Mouse (Mus musculus): ENCODE results near the gene Nox3.

Gene Nox3

GRCm38 (mm10) chr17:3696161-3696560 is at the start of gene Nox3:
Nox3 (minus strand) TSS chr17:3696261.
- no peak for DNase-seq (ENCODE audit: low read depth, low spot score)

DNA sequence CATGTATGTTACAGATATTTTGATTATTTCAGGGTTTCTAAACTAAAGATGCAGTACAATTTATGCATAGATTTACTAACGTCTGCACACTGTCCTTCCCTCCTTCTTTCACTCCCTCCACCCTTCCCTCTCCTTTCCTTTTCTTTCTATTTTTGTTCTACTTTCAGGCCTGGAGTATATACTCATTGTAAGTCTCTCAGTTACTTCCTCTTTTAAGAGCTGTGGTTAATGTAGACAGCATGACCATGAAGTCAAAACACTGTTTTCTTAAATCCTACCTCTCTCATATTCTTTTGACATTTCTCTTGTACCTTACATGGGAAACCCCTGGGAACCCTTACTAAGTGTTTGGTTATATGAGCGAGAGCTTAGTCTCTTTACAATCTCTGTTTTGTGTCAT is 48.3 kb upstream of the Nox3 start:
- no peak for DNase-seq (ENCODE audit: low read depth, low spot score)

DNA sequence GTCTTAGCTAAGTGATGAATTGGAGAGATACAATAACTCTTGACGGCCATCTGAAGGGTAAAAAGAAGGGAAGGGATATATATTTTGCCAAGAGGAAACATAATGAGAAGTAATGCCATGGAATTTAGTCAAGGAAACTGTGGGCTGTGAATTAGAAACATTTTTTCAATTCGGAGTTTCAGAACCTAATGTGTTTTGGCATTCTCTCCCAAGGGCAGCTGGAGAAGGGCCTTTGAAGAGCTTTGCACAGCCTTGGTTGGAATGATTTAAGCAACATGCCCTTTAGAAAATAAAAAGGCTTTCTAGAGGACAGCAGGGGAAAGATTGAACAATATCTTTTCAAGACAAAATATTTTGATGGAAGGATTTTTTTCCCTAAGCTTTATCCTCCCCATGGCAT is 40.9 kb upstream of the Nox3 start:
- no peak for DNase-seq (ENCODE audit: low read depth, low spot score)

DNA sequence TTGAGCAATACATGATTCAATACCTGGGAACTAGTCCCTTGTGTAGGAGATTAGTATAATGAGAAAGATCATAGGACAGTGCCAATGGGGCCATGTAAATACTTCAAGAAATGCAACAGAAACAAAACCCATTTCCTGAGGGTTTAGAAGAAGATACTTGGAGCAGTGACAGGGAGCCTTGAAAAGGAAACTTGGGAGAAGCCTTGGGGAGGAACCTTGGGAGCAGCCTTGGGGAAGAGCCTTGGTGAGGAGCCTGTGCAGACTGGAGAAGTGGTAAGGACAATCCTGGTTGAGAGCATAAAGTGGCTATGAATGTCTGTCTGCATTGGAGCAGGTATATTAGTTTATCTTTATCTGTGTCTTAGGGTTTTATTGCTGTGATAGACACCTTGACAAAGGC is 38.2 kb upstream of the Nox3 start:
- DNase-seq (ENCODE audit: low read depth, low spot score) = no peak

GRCm38 (mm10) chr17:3705350-3705930 is 9.4 kb upstream of the Nox3 start:
- no peak for DNase-seq (ENCODE audit: low read depth, low spot score)

DNA sequence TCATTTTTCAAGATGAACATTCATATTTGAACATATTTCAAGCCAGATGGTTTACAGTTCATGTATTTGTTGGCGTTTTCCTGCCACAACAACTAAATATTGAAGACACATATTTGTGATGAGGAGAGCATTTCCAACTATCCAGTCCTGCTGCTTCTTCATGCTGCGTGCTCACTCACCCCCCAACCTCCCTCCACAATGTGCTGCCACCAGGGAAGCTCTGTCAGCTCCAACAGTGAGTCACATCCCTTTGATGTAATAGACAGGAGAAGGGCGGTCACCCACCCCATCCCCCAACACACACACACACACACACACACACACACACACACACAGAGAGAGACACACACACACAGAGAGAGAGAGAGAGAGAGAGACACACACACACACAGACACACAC is 6.3 kb upstream of the Nox3 start:
- DNase-seq (ENCODE audit: low read depth, low spot score) = no peak

DNA sequence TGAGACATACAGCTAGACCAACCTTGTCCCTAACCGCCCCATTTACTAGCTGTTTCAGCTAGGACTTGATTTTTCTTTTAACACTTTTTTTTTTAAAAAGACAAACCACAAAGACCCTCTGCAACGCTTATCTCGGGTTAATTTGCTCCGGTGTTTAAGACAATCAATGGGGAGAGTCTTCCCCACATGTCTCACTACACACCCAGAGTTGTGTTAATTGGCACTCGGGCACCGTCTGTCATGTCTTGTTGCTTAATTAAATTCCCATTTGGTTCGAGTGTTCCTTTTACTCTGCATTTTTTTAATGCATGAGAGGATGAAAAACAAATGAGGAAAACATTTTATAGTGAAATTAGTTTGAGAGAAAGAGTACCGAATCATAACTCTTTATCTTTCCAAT is 3.2 kb downstream of the Nox3 start:
- DNase-seq (ENCODE audit: low read depth, low spot score) = no peak

- no peak for DNase-seq (ENCODE audit: low read depth, low spot score)
Measured at GRCm38 (mm10) chr17:3690499-3691258, 5.4 kb downstream of the Nox3 start.

DNA sequence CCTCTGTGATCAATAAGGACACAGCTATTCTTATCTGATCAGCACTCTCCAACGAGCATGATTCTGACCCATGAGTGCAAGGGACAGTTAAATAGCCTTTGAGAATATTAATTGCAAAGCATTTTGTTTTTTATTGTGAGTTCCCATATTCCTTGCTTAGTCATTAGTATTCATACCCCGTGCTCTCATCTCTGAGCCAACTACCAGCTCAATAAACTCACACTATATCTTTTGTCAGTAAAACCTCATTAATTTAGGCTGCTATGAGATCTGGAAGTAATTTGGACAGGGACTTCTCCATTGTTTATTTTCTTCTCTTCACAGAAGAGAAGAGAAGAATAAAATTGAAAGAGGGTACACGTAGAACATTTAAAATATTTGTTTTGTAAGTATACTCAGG is 12.4 kb downstream of the Nox3 start:
- DNase-seq (ENCODE audit: low read depth, low spot score) = no peak

GRCm38 (mm10) chr17:3669226-3669625 is 26.8 kb downstream of the Nox3 start:
- no peak for DNase-seq (ENCODE audit: low read depth, low spot score)

- no peak for DNase-seq (ENCODE audit: low read depth, low spot score)
Measured at GRCm38 (mm10) chr17:3667287-3667686, 28.8 kb downstream of the Nox3 start.

DNA sequence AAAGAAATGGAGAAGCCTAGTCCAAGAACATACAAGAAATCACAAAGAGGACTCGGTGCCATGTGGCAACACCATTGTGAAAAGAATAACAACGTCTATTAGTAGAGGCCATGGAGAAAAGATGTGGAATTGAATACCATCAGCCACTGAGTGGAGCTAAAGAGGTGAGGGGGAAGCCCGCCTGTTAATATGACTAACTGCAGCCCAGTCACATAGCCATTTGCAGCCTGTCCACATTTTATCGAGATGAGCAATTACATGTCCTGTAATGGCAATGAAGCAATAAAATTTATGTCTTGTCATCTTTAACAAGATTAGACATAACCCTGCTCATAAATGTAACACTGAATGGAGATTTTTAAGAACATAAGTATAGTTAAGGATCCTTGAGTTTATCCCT is 30.7 kb downstream of the Nox3 start:
- no peak for DNase-seq (ENCODE audit: low read depth, low spot score)

DNA sequence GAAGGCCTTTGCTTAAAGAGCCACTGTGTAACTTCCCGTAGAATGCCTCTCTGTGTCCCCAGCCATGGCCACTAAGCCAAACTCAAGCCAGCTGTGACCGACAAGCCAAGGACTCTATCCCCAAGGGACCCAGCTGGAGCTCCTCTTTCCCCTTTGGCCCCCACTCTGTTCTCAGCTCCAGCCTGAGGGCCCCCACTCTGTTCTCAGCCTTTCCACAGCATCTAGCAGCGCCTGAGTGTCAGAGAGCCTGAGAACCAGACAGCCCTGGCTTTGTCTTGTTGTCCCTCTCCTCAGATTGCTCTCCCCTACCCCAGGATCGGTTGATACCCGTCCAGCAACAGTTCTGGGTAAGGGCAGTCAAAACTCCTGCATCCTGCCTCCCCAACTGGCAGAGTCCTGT is 36.6 kb downstream of the Nox3 start:
- no peak for DNase-seq (ENCODE audit: low read depth, low spot score)

GRCm38 (mm10) chr17:3650377-3650776 is 45.7 kb downstream of the Nox3 start:
- DNase-seq (ENCODE audit: low read depth, low spot score) = no peak

DNA sequence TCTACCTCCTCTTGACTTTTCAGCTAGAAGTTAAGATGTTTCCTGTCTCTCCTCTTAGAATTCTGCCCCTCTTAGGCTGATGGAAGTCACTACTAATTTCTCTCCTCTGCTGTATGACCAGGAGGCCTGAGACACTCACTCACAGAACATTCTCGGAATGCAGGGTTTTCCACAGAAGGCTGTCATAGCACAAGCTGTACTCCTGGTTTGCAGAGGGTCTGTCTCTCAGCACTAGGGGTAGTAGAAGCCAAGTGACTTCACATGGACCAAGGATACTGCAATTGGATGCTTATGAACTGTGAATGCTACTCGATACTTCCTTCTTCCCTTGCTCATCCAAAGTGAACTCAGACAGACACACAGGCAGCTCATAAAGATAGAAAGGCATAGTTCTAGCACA is 52.5 kb downstream of the Nox3 start:
- no peak for DNase-seq (ENCODE audit: low read depth, low spot score)

- no peak for DNase-seq (ENCODE audit: low read depth, low spot score)
Measured at GRCm38 (mm10) chr17:3641456-3641855, 54.6 kb downstream of the Nox3 start.

DNA sequence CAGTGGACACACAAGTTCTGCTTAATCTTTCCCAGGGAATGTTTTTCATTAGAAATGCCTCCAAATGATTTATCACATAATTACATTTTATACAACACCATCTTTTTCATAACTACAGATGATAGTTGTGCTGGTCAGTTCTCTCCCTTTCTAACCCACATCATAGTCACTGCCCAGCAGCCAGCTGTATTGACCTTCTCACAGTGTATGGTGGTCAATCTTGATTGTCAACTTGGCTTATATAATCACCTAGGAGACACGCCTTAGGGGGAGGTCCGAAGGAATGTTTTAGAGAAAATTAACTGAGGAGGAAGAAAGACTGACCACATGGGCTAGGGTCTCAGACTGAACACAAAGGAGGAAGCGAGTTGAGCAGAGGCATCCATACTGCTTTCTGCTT is 57.3 kb downstream of the Nox3 start:
- DNase-seq (ENCODE audit: low read depth, low spot score) = no peak

DNA sequence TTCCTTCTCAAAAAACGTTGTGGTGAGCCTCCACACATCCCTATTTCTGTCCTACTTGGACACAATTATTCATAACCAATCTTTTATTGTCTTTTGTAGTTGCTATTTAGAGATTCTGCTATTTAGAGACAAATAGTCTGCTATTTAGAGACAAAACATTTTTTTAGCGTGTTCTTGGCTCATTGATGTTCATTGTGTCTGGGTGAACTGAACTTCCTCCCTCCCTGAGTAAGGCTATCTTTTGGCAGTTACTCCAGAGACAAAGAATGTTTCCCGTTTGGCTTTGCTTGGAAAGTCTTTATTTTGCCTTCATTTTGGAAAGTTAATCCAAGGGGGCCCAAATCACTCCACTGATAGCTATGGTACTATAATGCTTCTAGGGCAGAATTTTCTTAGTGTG is 63.6 kb downstream of the Nox3 start:
- DNase-seq (ENCODE audit: low read depth, low spot score) = no peak

- peak; percentile 79 for DNase-seq (ENCODE audit: low read depth, low spot score)
Measured at GRCm38 (mm10) chr17:3616329-3617216, 79.5 kb downstream of the Nox3 start.

DNA sequence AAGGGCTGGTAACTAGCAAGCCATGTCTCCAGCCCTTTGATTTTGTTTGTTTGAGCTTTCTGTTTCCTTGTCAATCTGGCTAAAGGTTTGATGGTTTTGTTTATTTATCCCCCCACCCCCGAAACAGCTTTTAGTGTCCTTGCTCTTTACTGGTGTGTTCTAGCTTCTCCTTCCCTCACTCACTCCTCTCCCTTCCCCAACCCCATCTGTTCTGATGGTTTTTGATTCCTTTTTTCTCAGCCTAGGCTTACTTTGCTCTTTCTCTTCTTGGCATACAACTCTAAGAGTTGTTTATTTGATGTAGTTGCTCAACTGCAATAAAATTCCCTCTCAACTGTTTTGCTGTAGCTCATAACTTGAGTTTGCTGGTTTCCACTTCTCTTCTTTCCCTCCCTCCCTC is 80.5 kb downstream of the Nox3 start:
- DNase-seq (ENCODE audit: low read depth, low spot score) = peak; percentile 31

DNA sequence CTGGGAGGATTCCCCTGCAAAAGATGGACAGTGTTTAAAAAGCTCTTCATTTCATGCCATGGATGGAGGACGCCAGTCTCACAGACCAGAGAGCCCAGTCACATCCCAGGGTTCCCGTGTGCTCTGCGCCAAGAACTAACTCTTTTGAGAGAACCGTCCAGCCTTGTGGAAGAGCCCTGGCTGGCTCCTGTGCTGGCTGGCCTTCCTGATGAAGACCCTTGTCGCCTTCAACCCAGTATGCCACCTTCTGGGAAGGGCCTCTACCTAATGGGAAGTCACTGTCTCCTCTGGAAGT is 84.3 kb downstream of the Nox3 start:
- no peak for DNase-seq (ENCODE audit: low read depth, low spot score)

DNA sequence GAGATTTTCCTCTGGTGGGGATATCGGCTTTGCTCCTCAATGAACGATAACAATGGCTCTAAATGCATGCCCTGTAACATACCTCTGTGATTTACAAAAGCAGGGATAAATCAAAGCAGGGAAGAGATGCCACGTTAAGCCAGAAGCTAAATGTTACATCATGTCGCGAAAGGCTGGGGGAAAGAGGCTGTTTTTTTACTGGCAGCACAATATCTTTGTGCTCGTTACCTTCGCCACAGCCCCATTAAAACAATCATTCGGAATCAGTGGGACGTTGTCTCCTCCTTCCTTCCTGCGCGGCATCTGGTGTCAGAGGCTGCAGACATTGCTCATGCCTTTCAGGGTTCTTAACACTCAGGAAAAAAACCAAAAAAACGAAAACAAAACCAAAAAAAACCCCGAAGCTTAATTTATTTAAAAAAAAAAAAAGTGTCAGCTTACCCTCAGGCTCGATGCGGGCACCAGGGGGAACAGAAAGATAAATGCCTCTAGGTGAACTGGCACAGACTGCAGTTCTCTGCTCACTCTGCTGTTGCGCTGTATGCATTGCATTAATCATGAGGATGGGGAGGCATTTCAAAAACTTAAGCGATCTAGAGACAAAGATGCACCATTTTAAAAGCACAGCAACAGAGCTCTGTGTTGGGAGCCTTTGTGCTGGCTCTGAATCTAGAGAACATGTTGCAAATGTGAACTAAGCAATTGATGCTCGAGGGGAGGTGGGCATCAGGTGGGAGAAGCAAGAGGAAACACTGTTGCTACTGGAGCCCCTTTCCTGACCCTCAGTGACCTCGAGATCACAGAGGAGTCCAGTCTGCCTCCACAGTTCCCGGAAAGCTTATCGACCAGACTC is 84.9 kb downstream of the Nox3 start:
- no peak for DNase-seq (ENCODE audit: low read depth, low spot score)
